Comparison of ENCODE assay signal across 19 mouse cellular contexts in genomic region chr5:98978316-98978715, GRCm38 (mm10). TPM values are rescaled to one million over a fixed set of nuclear protein-coding genes. Genes with fewer than 3 reads are reported as not detected.
"Had no signal": no experiment of that assay in that cellular context is flagged by ENCODE, and none has a peak within 500 bp of the region (broad histone marks: within the 10 kb centered on the region; RNA-seq: fewer than 3 reads in every experiment).

No protein-coding gene starts in this region.

- H3K4me3 ChIP-seq: neural tube, embryonic 12.5 days; neural tube, embryonic 13.5 days; neural tube, embryonic 15.5 days; stomach, embryonic 15.5 days had no signal

- H3K36me3 ChIP-seq: neural tube, embryonic 12.5 days; neural tube, embryonic 13.5 days; neural tube, embryonic 15.5 days; stomach, embryonic 15.5 days had no signal

- H3K9me3 ChIP-seq: neural tube, embryonic 12.5 days; neural tube, embryonic 13.5 days; neural tube, embryonic 15.5 days; stomach, embryonic 15.5 days had no signal

- H3K4me1 ChIP-seq: neural tube, embryonic 12.5 days; stomach, embryonic 15.5 days had no signal

- H3K27me3 ChIP-seq: neural tube, embryonic 12.5 days; neural tube, embryonic 13.5 days; neural tube, embryonic 15.5 days; stomach, embryonic 15.5 days had no signal

- H3K4me2 ChIP-seq: neural tube, embryonic 12.5 days; neural tube, embryonic 13.5 days; neural tube, embryonic 15.5 days; stomach, embryonic 15.5 days had no signal

- H3K27ac ChIP-seq: neural tube, embryonic 12.5 days; neural tube, embryonic 13.5 days; neural tube, embryonic 15.5 days; stomach, embryonic 15.5 days; stomach, postnatal 0 days had no signal

- DNase-seq: retina, postnatal 1 day; right cerebral cortex, adult 18-20 months; right cerebral cortex, postnatal 14 days; right cerebral cortex, postnatal 25 days; right cerebral cortex, postnatal 4 days; spleen, adult 18-20 months; thymus, adult 18-20 months; thymus, adult 2 months; thymus, postnatal 14 days; thymus, postnatal 25 days; thymus, postnatal 36 days; thymus, postnatal 4 days had no signal

- H3K9ac ChIP-seq: neural tube, embryonic 12.5 days; neural tube, embryonic 13.5 days; neural tube, embryonic 15.5 days; stomach, embryonic 15.5 days had no signal

RNA-seq across cellular contexts. Expression of gene Prkg2, which starts 58.8 kb away (rescaled TPM):
- total RNA-seq: neutrophil, adult 5-6 weeks had no signal
- polyA plus RNA-seq: testis, adult 2 months had no signal
